Mouse (Mus musculus) hindbrain, embryonic 15.5 days (tissue): ENCODE measurements around the gene March6. TPM values are rescaled to one million over a fixed set of nuclear protein-coding genes. Genes with fewer than 3 reads are reported as not detected.

ENCODE experiments used
- ATAC-seq: fragments of 200-750 bp; cut with Nextera tagmentation; 2 replicates; pipeline ENCODE4 v1.8.0; 2017; ENCODE audit warnings: low read depth, moderate number of reproducible peaks, moderate TSS enrichment; ENCODE audit not compliant: low FRiP score
- H3K27ac ChIP-seq: fragments of 300-500 bp; sonication (generic); replicated peaks from 2 replicates; pipeline ENCODE4 v1.5.1; 2015; ENCODE audit warnings: mild to moderate bottlenecking, inconsistent platforms
- H3K27me3 ChIP-seq: fragments of 300-500 bp; sonication (generic); 2 replicates; pipeline ENCODE4 v1.6.1; 2015; ENCODE audit warnings: control low read depth, inconsistent platforms
- H3K36me3 ChIP-seq: fragments of 300-500 bp; sonication (generic); 2 replicates; pipeline ENCODE4 v1.6.1; 2015; ENCODE audit warnings: control low read depth, inconsistent platforms
- H3K4me1 ChIP-seq: fragments of 300-500 bp; sonication (generic); replicated peaks from 2 replicates; pipeline ENCODE4 v1.6.1; 2015; ENCODE audit warnings: control low read depth, inconsistent platforms
- H3K4me2 ChIP-seq: fragments of 300-500 bp; sonication (generic); 2 replicates; pipeline ENCODE4 v1.6.1; 2015; ENCODE audit warnings: moderate library complexity, mild to moderate bottlenecking, inconsistent platforms
- H3K4me3 ChIP-seq: fragments of 300-500 bp; sonication (generic); 2 replicates; pipeline ENCODE4 v1.5.1; 2015; ENCODE audit warnings: mild to moderate bottlenecking, inconsistent platforms
- H3K9ac ChIP-seq: fragments of 300-500 bp; sonication (generic); 2 replicates; pipeline ENCODE4 v1.6.1; 2015; ENCODE audit warnings: inconsistent platforms
- H3K9me3 ChIP-seq: fragments of 300-500 bp; sonication (generic); 2 replicates; pipeline ENCODE4 v1.6.1; 2016; ENCODE audit warnings: control low read depth, inconsistent platforms
- WGBS: fragments of 180-500 bp; shearing (Covaris S2); methylation state at CpG from one replicate; pipeline ENCODE4 v1.1.7; 2015; 5-methylcytosine and 5-hydroxymethylcytosine counted together
- polyA plus RNA-seq: library from polyadenylated mRNA; unstranded; fragments of >200 nt; fragmentation: Nextera tagmentation; extraction: Ambion mirVana; gene quantifications from 2 replicates; pipeline ENCODE4 v1.2.1, GENCODE M21; 2015

March6 gene
- polyA plus RNA-seq, 1 experiment from 2014 or later = 75.5 TPM

- WGBS = 32% methylated on average over 6 of the region's 6 CpGs
- H3K36me3 ChIP-seq = no peaks in the 10 kb centered on the region
- peak overlapping the region; percentile 67 for H3K4me2 ChIP-seq
- H3K9ac ChIP-seq = 0 out of 2 replicates have a peak overlapping the region, but pooled peaks have one; percentile 90
- peak overlapping the region; percentile 98 for H3K4me3 ChIP-seq
- peaks cover 30% of the 10 kb centered on the region for H3K4me1 ChIP-seq
- H3K9me3 ChIP-seq = no peaks in the 10 kb centered on the region
- H3K27me3 ChIP-seq = no peaks in the 10 kb centered on the region
- H3K27ac ChIP-seq = no peak overlapping the region
- ATAC-seq = no peak
Observed at GRCm38 (mm10) chr15:31529103-31529502, 1.8 kb downstream of the March6 start.

DNA sequence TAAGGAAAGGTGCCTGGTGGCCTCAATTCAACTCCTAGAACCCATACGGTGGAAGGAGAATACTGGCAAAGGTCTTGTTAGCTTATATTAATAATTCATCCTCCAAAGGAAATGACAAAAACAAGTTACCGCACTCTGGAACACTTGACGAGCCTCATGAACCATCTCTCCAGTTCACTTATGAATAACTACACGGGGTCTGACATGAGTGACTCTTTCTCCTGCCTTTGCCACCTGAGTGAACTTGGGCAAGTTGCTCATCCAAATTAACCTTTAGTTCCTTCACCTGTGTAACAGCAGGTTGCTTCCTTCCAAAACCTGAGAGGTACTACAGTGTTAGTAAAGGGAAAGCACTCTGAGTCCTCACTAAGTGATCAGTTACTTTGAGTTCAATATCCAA is 2.4 kb downstream of the March6 start:
- no peaks in the 10 kb centered on the region for H3K9me3 ChIP-seq
- H3K9ac ChIP-seq = no peak overlapping the region
- H3K4me1 ChIP-seq = peaks cover 35% of the 10 kb centered on the region
- H3K4me3 ChIP-seq = no peak overlapping the region
- H3K27me3 ChIP-seq = no peaks in the 10 kb centered on the region
- H3K27ac ChIP-seq = no peak overlapping the region
- ATAC-seq = no peak
- WGBS = 94% methylated on average over 4 of the region's 4 CpGs
- no peaks in the 10 kb centered on the region for H3K36me3 ChIP-seq
- H3K4me2 ChIP-seq = peak overlapping the region; percentile 67; the same call in 1 of the 2 replicates

- no peak overlapping the region for H3K4me3 ChIP-seq
- WGBS = 95% methylated on average over 1 of the region's 1 CpGs
- no peak overlapping the region for H3K27ac ChIP-seq
- ATAC-seq = no peak
- H3K4me2 ChIP-seq = no peak overlapping the region
- H3K27me3 ChIP-seq = no peaks in the 10 kb centered on the region
- peaks cover 34% of the 10 kb centered on the region for H3K4me1 ChIP-seq
- H3K36me3 ChIP-seq = no peaks in the 10 kb centered on the region
- H3K9ac ChIP-seq = no peak overlapping the region
- no peaks in the 10 kb centered on the region for H3K9me3 ChIP-seq
Observed at GRCm38 (mm10) chr15:31526463-31526862, 4.4 kb downstream of the March6 start.

GRCm38 (mm10) chr15:31519000-31519399 is 11.9 kb downstream of the March6 start:
- no peak for ATAC-seq
- Histone ChIP-seq H3K27me3 (no peaks in the 10 kb centered on the region), H3K27ac (no peak overlapping the region), H3K36me3 (no peaks in the 10 kb centered on the region), H3K4me1 (0 out of 2 replicates have a peak, but pooled peaks cover 13% of the 10 kb centered on the region), H3K4me2 (no peak overlapping the region), H3K4me3 (no peak overlapping the region), H3K9ac (no peak overlapping the region), H3K9me3 (no peaks in the 10 kb centered on the region)
- WGBS = 69% methylated on average over 5 of the region's 5 CpGs

DNA sequence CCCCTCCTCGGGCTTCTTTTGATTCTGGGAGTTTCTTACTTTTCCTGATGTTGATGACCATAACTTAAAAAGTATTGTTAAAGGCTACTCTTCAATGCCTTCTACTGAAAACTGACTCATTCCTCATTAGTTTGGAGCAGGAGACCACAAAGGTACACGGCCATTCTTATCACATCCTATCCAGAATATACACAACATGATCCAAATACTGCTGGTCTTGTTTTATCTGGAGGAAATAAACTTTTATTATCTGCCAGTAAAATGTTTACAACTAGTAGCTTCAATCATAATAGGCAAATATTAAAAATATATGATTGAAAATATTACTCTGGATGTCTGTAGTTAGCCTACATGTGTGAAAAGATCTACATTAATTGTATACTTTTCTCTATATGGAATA is 12.5 kb downstream of the March6 start:
- no peak for ATAC-seq

GRCm38 (mm10) chr15:31517186-31517585 is 13.7 kb downstream of the March6 start:
- 88% methylated on average over 1 of the region's 1 CpGs for WGBS

More for the DNA sequence above, 12.5 kb downstream of the March6 start:
- H3K9ac ChIP-seq = no peak overlapping the region
- no peaks in the 10 kb centered on the region for H3K27me3 ChIP-seq
- H3K27ac ChIP-seq = no peak overlapping the region
- H3K4me1 ChIP-seq = 0 out of 2 replicates have a peak, but pooled peaks cover 8% of the 10 kb centered on the region
- H3K36me3 ChIP-seq = no peaks in the 10 kb centered on the region
- no peak overlapping the region for H3K4me3 ChIP-seq
- WGBS = 93% methylated on average over 2 of the region's 2 CpGs
- no peaks in the 10 kb centered on the region for H3K9me3 ChIP-seq
- no peak overlapping the region for H3K4me2 ChIP-seq

DNA sequence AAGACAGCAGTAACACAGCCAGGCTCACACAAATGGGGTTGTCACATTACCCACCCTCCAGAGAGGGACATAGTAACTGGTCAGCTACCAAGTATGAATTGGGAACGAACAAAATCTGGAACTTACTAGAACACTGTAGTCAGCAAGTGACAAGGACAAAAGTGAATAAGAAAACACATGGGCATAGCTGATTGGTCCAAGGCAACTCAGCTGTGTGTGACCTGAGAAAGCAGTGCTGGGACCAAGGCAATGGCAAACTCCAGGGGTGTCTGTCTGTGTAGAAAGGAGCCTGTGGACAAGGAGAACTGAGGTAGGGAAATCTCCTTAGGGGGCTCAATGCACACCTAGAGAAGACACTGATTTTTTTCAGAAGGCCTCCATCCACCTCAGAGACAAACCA is 19.1 kb downstream of the March6 start:
- peak; percentile 48; the same call in 1 of the 2 replicates for ATAC-seq
- Histone ChIP-seq H3K4me1 (peaks cover 10% of the 10 kb centered on the region), H3K4me2 (no peak overlapping the region), H3K36me3 (no peaks in the 10 kb centered on the region), H3K9me3 (no peaks in the 10 kb centered on the region), H3K27me3 (no peaks in the 10 kb centered on the region), H3K9ac (no peak overlapping the region), H3K4me3 (no peak overlapping the region), H3K27ac (no peak overlapping the region)
- 91% methylated on average over 1 of the region's 1 CpGs for WGBS

More at GRCm38 (mm10) chr15:31517186-31517585, 13.7 kb downstream of the March6 start:
- Histone ChIP-seq H3K9me3 (no peaks in the 10 kb centered on the region), H3K27ac (no peak overlapping the region), H3K9ac (no peak overlapping the region), H3K4me1 (0 out of 2 replicates have a peak, but pooled peaks cover 3% of the 10 kb centered on the region), H3K4me2 (no peak overlapping the region), H3K36me3 (no peaks in the 10 kb centered on the region), H3K4me3 (no peak overlapping the region), H3K27me3 (no peaks in the 10 kb centered on the region)
- ATAC-seq = no peak

DNA sequence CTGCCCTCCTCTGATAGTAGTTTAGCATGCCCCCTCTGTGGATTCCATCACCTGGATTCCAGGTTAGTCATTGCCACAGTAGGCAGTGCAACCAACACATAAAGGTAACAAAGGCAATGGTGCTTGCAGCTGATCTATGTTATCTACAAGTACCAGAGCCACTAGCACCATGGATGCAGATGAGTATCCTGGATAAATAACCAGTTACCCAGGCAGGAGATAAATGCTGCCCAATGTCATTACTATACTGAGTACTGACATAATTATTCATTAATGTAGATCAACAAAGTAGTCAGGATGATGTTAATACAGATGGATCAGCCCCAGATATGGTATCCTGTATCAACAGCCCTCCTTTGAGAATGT is 19.5 kb downstream of the March6 start:
- no peak overlapping the region for H3K4me3 ChIP-seq
- ATAC-seq = 0 out of 2 replicates have a peak, but pooled peaks have one; percentile 30
- H3K36me3 ChIP-seq = no peaks in the 10 kb centered on the region
- no peaks in the 10 kb centered on the region for H3K27me3 ChIP-seq
- H3K9ac ChIP-seq = no peak overlapping the region
- H3K4me2 ChIP-seq = no peak overlapping the region
- no peak overlapping the region for H3K27ac ChIP-seq
- H3K9me3 ChIP-seq = no peaks in the 10 kb centered on the region
- H3K4me1 ChIP-seq = peaks cover 10% of the 10 kb centered on the region

DNA sequence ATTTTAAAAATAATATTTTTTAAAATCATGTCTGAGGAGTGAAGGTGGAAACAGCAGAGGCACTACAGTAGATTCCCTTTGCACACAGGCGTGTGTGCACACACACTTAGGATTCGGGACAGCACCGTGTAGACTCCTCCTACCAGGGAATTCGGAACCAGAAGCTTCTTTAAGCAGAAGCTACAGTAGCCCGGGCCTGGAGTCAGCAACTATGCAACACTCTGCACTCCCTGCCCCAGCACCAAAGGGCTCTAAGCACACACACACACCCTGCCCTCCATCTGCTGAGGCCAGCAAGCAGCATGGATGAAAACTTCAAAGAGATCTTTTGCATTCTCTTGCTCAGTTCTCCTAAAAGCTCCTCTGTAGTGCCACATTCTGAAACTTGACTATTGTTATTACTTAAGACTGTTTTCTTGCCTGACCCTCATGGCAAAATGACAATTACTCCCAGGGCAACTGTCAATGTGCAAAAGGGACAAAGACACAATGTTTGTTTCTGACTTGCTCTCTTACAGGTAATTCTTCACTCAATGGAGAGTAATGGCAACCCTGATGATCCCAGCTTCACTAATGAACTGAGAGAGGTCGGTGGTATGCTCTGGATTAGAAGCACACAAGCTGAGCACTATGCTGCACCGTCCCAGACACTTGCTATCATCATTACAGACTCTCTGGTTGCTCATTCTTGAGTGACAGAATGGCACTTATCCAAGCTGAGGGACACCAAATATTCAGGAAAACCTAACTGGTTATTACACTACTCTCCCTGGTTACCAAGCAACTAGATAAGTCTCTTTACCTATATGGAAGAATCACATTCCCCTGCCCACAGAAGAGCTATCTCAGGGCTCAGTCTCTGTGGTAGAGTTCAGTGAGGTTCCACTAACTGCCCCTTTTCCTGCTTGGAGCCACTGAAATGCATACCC is 20.1 kb downstream of the March6 start:
- WGBS = 70% methylated on average over 7 of the region's 7 CpGs
- H3K9ac ChIP-seq = no peak overlapping the region

DNA sequence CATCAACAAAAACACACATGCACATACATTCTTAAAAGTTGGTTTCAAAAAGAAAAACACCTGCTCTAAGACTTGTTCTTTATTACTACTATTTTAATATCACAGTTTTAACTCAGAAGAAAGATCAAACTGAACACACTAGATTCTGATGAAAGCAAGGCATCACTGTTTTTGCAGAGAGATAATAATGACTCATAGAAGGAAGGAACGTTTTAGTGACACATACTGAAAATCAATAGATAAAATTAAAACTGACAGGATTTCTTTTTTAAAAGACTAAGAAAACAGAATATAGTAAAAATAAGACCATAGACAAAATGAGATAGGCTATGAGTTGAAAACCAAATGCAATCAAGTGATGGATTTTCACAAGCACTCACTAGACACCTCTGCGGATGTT is 25.8 kb downstream of the March6 start:
- no peak overlapping the region for H3K4me3 ChIP-seq
- no peaks in the 10 kb centered on the region for H3K4me1 ChIP-seq
- no peak overlapping the region for H3K9ac ChIP-seq
- no peak overlapping the region for H3K4me2 ChIP-seq
- no peaks in the 10 kb centered on the region for H3K9me3 ChIP-seq
- H3K36me3 ChIP-seq = peaks cover 19% of the 10 kb centered on the region
- H3K27ac ChIP-seq = no peak overlapping the region
- WGBS = 88% methylated on average over 2 of the region's 2 CpGs
- no peaks in the 10 kb centered on the region for H3K27me3 ChIP-seq
- ATAC-seq = no peak

More for the DNA sequence above, 20.1 kb downstream of the March6 start:
- Histone ChIP-seq H3K27ac (no peak overlapping the region), H3K4me1 (peaks cover 10% of the 10 kb centered on the region), H3K4me2 (no peak overlapping the region), H3K36me3 (no peaks in the 10 kb centered on the region), H3K4me3 (no peak overlapping the region), H3K9me3 (no peaks in the 10 kb centered on the region), H3K27me3 (no peaks in the 10 kb centered on the region)
- ATAC-seq = peak; percentile 61; the same call in 1 of the 2 replicates

- H3K9ac ChIP-seq = no peak overlapping the region
- no peak overlapping the region for H3K4me3 ChIP-seq
- no peak overlapping the region for H3K4me2 ChIP-seq
- H3K4me1 ChIP-seq = no peaks in the 10 kb centered on the region
- 83% methylated on average over 3 of the region's 3 CpGs for WGBS
- no peak for ATAC-seq
- no peaks in the 10 kb centered on the region for H3K9me3 ChIP-seq
- peaks cover 22% of the 10 kb centered on the region for H3K36me3 ChIP-seq
- H3K27ac ChIP-seq = no peak overlapping the region
- no peaks in the 10 kb centered on the region for H3K27me3 ChIP-seq
Observed at GRCm38 (mm10) chr15:31503447-31503846, 27.4 kb downstream of the March6 start.

- Histone ChIP-seq H3K9ac (no peak overlapping the region), H3K4me1 (no peaks in the 10 kb centered on the region), H3K9me3 (no peaks in the 10 kb centered on the region), H3K36me3 (peaks cover 23% of the 10 kb centered on the region), H3K4me3 (no peak overlapping the region), H3K27me3 (no peaks in the 10 kb centered on the region), H3K4me2 (no peak overlapping the region), H3K27ac (no peak overlapping the region)
- no peak for ATAC-seq
- WGBS = 94% methylated on average over 4 of the region's 4 CpGs
Observed at GRCm38 (mm10) chr15:31502996-31503395, 27.9 kb downstream of the March6 start.
